In the genomic region with DNA sequence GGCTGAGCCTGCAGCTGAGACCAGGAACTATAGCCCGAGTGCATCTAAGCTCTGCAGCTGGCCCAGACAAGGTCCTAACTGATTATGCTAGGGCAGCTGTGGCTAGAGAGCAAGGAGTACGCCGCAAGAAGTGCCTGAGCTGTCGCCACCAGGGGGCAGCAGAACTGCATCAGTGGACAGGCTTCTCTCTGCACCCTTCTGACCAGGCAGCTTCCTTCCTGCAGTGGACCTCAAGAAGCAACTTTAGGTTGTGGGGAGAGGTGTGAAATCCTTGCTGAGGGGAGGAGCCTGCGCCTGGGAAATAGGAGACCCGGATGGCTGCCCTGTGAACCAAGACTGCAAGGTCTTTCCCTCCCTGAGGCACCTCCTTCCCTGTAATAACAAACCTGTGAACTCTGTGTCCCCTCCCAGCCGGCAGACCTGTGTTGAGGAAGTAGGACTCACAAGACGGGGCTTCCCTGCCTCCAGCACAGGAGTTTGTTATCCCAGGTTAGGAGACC, we compare ENCODE assay signal across 9 mouse cellular contexts. TPM values are rescaled to one million over a fixed set of nuclear protein-coding genes. Genes with fewer than 3 reads are reported as not detected.
DNase-seq lines count a peak whose midpoint lies in the region; ATAC-seq and TF ChIP-seq lines count a peak whose summit lies in the region.
"Had no signal": no experiment of that assay in that cellular context is flagged by ENCODE, and none has a peak within 500 bp of the region (broad histone marks: within the 10 kb centered on the region; RNA-seq: fewer than 3 reads in every experiment).

No protein-coding gene starts in this region.

- peak; percentile 91 for DNase-seq in CD4-positive helper T cell, adult 2 months (ENCODE audit: low read depth, low spot score)
- DNase-seq in brain, embryonic 14.5 days (ENCODE audit: low read depth) = peak; percentile 95
- peak; percentile 93 for DNase-seq in liver
- DNase-seq in spleen, postnatal 36 days (ENCODE audit: low spot score in 2 of 2) = peak; percentile 95 to 96

- no peaks in the 10 kb centered on the region for H3K9me3 ChIP-seq in heart, embryonic 12.5 days (replicated peaks)
- no peaks in the 10 kb centered on the region for H3K9me3 ChIP-seq in kidney, embryonic 16.5 days (ENCODE audit: low read length)

- H3K27me3 ChIP-seq in heart, embryonic 12.5 days (replicated peaks) = no peaks in the 10 kb centered on the region
- no peaks in the 10 kb centered on the region for H3K27me3 ChIP-seq in kidney, embryonic 16.5 days (ENCODE audit: insufficient read depth, low read length)

- no peak for TF ChIP-seq POLR2A in brain, embryonic 14.5 days (IDR thresholded peaks at IDR 0.05; ENCODE audit: borderline replicate concordance, extremely low read depth, insufficient read depth, insufficient read length, poor library complexity, severe bottlenecking)

- H3K4me3 ChIP-seq in heart, embryonic 12.5 days = no peak overlapping the region
- no peak overlapping the region for H3K4me3 ChIP-seq in kidney, embryonic 16.5 days (ENCODE audit: low read length)
- H3K4me3 ChIP-seq: erythroblast, embryonic 14.5 days had no signal

- H3K4me2 ChIP-seq in heart, embryonic 12.5 days = no peak overlapping the region
- peak overlapping the region; percentile 27 for H3K4me2 ChIP-seq in kidney, embryonic 16.5 days (replicated peaks; ENCODE audit: low read depth, low read length)

- peaks cover 68% of the 10 kb centered on the region for H3K36me3 ChIP-seq in heart, embryonic 12.5 days
- H3K36me3 ChIP-seq in kidney, embryonic 16.5 days (ENCODE audit: insufficient read depth, low read length) = peaks cover 43% of the 10 kb centered on the region

- peak; percentile 99 for TF ChIP-seq CTCF in brain, embryonic 14.5 days (IDR thresholded peaks at IDR 0.05; ENCODE audit: borderline replicate concordance, extremely low read depth, insufficient read depth, insufficient read length)

- peak; percentile 87 for ATAC-seq in erythroblast, adult 5-6 weeks (replicated peaks; ENCODE audit: low FRiP score, poor library complexity, severe bottlenecking)
- peak; percentile 80 for ATAC-seq in heart, embryonic 12.5 days (ENCODE audit: insufficient number of reproducible peaks, low FRiP score)
- ATAC-seq in kidney, embryonic 16.5 days (ENCODE audit: low FRiP score, low TSS enrichment) = peak; percentile 94
- peak; percentile 84 for ATAC-seq in monocyte, adult 5-6 weeks (replicated peaks; ENCODE audit: insufficient number of reproducible peaks, low FRiP score, low TSS enrichment, poor library complexity, severe bottlenecking)

- WGBS in heart, embryonic 12.5 days = 5% methylated on average over 8 of the region's 8 CpGs
- WGBS in kidney, embryonic 16.5 days = 1% methylated on average over 8 of the region's 8 CpGs

- 0 out of 2 replicates have a peak overlapping the region, but pooled peaks have one; percentile 3 for H3K27ac ChIP-seq in heart, embryonic 12.5 days (ENCODE audit: poor library complexity, severe bottlenecking)
- peak overlapping the region; percentile 92 for H3K27ac ChIP-seq in kidney, embryonic 16.5 days (ENCODE audit: low read length)

- 0 out of 2 replicates have a peak overlapping the region, but pooled peaks have one; percentile 31 for H3K9ac ChIP-seq in heart, embryonic 12.5 days
- H3K9ac ChIP-seq in kidney, embryonic 16.5 days (replicated peaks; ENCODE audit: low read length) = peak overlapping the region; percentile 42

- H3K4me1 ChIP-seq in heart, embryonic 12.5 days (replicated peaks) = peaks cover 29% of the 10 kb centered on the region
- peaks cover 39% of the 10 kb centered on the region for H3K4me1 ChIP-seq in kidney, embryonic 16.5 days (ENCODE audit: insufficient read depth, low read length)

RNA-seq across cellular contexts. Expression of a gene that starts 13.9 kb away (rescaled TPM):
- polyA plus RNA-seq in brain, embryonic 14.5 days (2012; rRNA removed) = 36.6 and 54.8 TPM in 2 replicates
- 51.6 and 81.5 TPM in 2 replicates for total RNA-seq in erythroblast, adult 5-6 weeks (2015; ENCODE audit: low replicate concordance)
- 68.8 and 99.5 TPM in 2 replicates for total RNA-seq in erythroblast, adult 5-6 weeks (2017; ENCODE audit: low replicate concordance)
- polyA plus RNA-seq in heart, embryonic 12.5 days (2016; fragmentation: Nextera tagmentation; extraction: Ambion mirVana) = 66.1 and 75.9 TPM in 2 replicates
- polyA plus RNA-seq in kidney, embryonic 16.5 days (2015; fragmentation: Nextera tagmentation; extraction: Ambion mirVana) = 117 and 134 TPM in 2 replicates
- total RNA-seq in monocyte, adult 5-6 weeks (2017) = 75.1 to 125 TPM (median 91.9 TPM) in 3 replicates

RNA-seq across cellular contexts. Expression of a gene that starts 14.7 kb away (rescaled TPM):
- 0.26 and 0.55 TPM in 2 replicates for polyA plus RNA-seq in brain, embryonic 14.5 days (2012; rRNA removed)
- total RNA-seq in erythroblast, adult 5-6 weeks (2015; ENCODE audit: low replicate concordance) = not detected in 2 replicates
- not detected in 2 replicates for total RNA-seq in erythroblast, adult 5-6 weeks (2017; ENCODE audit: low replicate concordance)
- 0.51 and 0.64 TPM in 2 replicates for polyA plus RNA-seq in heart, embryonic 12.5 days (2016; fragmentation: Nextera tagmentation; extraction: Ambion mirVana)
- polyA plus RNA-seq in kidney, embryonic 16.5 days (2015; fragmentation: Nextera tagmentation; extraction: Ambion mirVana) = 0.84 and 1.2 TPM in 2 replicates
- 3.6 to 4.9 TPM in 2 of 3 replicates, not detected in the other for total RNA-seq in monocyte, adult 5-6 weeks (2017)
- polyA plus RNA-seq: erythroblast, embryonic 14.5 days had no signal

RNA-seq across cellular contexts. Expression of a gene that starts 17.4 kb away (rescaled TPM):
- polyA plus RNA-seq in brain, embryonic 14.5 days (2012; rRNA removed) = 23.7 and 40.3 TPM in 2 replicates
- total RNA-seq in erythroblast, adult 5-6 weeks (2015; ENCODE audit: low replicate concordance) = 16.3 and 17.6 TPM in 2 replicates
- 1.7 and 2.6 TPM in 2 replicates for total RNA-seq in erythroblast, adult 5-6 weeks (2017; ENCODE audit: low replicate concordance)
- polyA plus RNA-seq in heart, embryonic 12.5 days (2016; fragmentation: Nextera tagmentation; extraction: Ambion mirVana) = 32.8 and 33.4 TPM in 2 replicates
- 44.5 and 46.3 TPM in 2 replicates for polyA plus RNA-seq in kidney, embryonic 16.5 days (2015; fragmentation: Nextera tagmentation; extraction: Ambion mirVana)
- total RNA-seq in monocyte, adult 5-6 weeks (2017) = 0.64 to 6.4 TPM (median 1.2 TPM) in 3 replicates

RNA-seq across cellular contexts. Expression of a gene that starts 56.6 kb away (rescaled TPM):
- 210 and 236 TPM in 2 replicates for polyA plus RNA-seq in brain, embryonic 14.5 days (2012; rRNA removed)
- total RNA-seq in erythroblast, adult 5-6 weeks (2015; ENCODE audit: low replicate concordance) = 72.8 and 90.9 TPM in 2 replicates
- 46.0 and 50.9 TPM in 2 replicates for total RNA-seq in erythroblast, adult 5-6 weeks (2017; ENCODE audit: low replicate concordance)
- 51.4 and 52.9 TPM in 2 replicates for polyA plus RNA-seq in heart, embryonic 12.5 days (2016; fragmentation: Nextera tagmentation; extraction: Ambion mirVana)
- polyA plus RNA-seq in kidney, embryonic 16.5 days (2015; fragmentation: Nextera tagmentation; extraction: Ambion mirVana) = 106 and 111 TPM in 2 replicates
- total RNA-seq in monocyte, adult 5-6 weeks (2017) = 62.8 to 77.2 TPM (median 68.8 TPM) in 3 replicates
